In the genomic region with DNA sequence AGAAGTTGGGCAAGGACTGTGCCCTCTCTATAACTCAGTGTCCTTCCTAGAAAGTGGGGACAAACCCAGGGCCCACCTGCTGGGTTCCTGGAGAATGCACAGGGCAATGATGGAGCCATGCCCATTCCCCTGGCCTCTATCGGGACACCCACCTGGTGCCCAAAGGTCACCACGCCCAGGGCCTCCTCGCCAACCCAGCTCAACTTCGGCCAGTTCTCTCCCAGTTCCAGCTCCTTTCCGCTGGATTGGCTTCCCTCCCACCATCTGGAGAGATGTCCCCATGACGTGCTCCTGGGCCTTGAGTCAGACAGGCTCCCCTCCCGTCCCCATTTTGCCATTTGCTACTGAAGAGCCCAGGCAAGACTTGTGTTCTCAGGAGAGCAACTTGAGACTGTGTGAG, we compare ENCODE assay signal across 20 mouse cellular contexts. TPM values are rescaled to one million over a fixed set of nuclear protein-coding genes. Genes with fewer than 3 reads are reported as not detected.
DNase-seq lines count a peak whose midpoint lies in the region; ATAC-seq and TF ChIP-seq lines count a peak whose summit lies in the region.
"Had no signal": no experiment of that assay in that cellular context is flagged by ENCODE, and none has a peak within 500 bp of the region (broad histone marks: within the 10 kb centered on the region; RNA-seq: fewer than 3 reads in every experiment).

No protein-coding gene starts in this region.

- no peaks in the 10 kb centered on the region for H3K4me1 ChIP-seq in hindbrain, embryonic 14.5 days (replicated peaks; ENCODE audit: control insufficient read depth, insufficient read depth, low read length)
- H3K4me1 ChIP-seq in kidney, adult 2 months (ENCODE audit: control insufficient read depth, insufficient read depth, low read length) = no peaks in the 10 kb centered on the region
- H3K4me1 ChIP-seq: forebrain, embryonic 12.5 days; heart, embryonic 15.5 days had no signal

- H3K4me3 ChIP-seq in hindbrain, embryonic 14.5 days (replicated peaks; ENCODE audit: low read length) = no peak overlapping the region
- H3K4me3 ChIP-seq in kidney, adult 2 months (ENCODE audit: insufficient read depth, low read depth, low read length) = no peak overlapping the region
- H3K4me3 ChIP-seq: embryonic facial prominence, embryonic 13.5 days; forebrain, embryonic 12.5 days; heart, embryonic 10.5 days; heart, embryonic 15.5 days; hindbrain, embryonic 10.5 days had no signal

- no peak overlapping the region for H3K27ac ChIP-seq in hindbrain, embryonic 14.5 days
- no peak overlapping the region for H3K27ac ChIP-seq in kidney, adult 2 months (ENCODE audit: insufficient read depth, low read depth, low read length)
- H3K27ac ChIP-seq: embryonic facial prominence, embryonic 13.5 days; forebrain, embryonic 12.5 days; heart, embryonic 10.5 days; heart, embryonic 15.5 days; hindbrain, embryonic 10.5 days; hindbrain, postnatal 0 days had no signal

- DNase-seq in adrenal gland, postnatal 36 days = peak; percentile 56 to 65
- no peak for DNase-seq in adrenal gland, postnatal 25 days
- DNase-seq in heart, adult 9 months (ENCODE audit: low spot score in 2 of 2) = peak; percentile 23 to 30
- no peak for DNase-seq in heart, postnatal 36 days
- DNase-seq in gastrocnemius, postnatal 10 days = peak; percentile 45
- DNase-seq in gastrocnemius, postnatal 36 days = peak; percentile 40 to 55
- DNase-seq in hindbrain, embryonic 14.5 days (ENCODE audit: low spot score) = no peak
- DNase-seq in kidney, adult 2 months = no peak
- DNase-seq: cerebellum, adult 18-20 months; cerebellum, adult 9-11 months; cerebellum, postnatal 36 days; heart, postnatal 14 days; kidney, adult 11 months had no signal

- H3K27me3 ChIP-seq in hindbrain, embryonic 14.5 days (ENCODE audit: control insufficient read depth, insufficient read depth, low read length) = no peaks in the 10 kb centered on the region
- H3K27me3 ChIP-seq in kidney, adult 2 months (replicated peaks; ENCODE audit: control insufficient read depth, insufficient read depth, low read length) = no peaks in the 10 kb centered on the region
- H3K27me3 ChIP-seq: embryonic facial prominence, embryonic 13.5 days had no signal

- intact Hi-C loops in heart, postnatal 36 days (cut with DNase I) = no loop called here
- intact Hi-C loops in gastrocnemius, postnatal 36 days (cut with DNase I) = loop anchor here (5.0 kb wide), 1 partner anchor 215 kb away; no protein-coding TSS in a partner anchor

- H3K9me3 ChIP-seq in hindbrain, embryonic 14.5 days (ENCODE audit: control insufficient read depth, low read length) = no peaks in the 10 kb centered on the region
- H3K9me3 ChIP-seq: embryonic facial prominence, embryonic 13.5 days; forebrain, embryonic 12.5 days; heart, embryonic 10.5 days; heart, embryonic 15.5 days; hindbrain, embryonic 10.5 days had no signal

- WGBS in hindbrain, embryonic 14.5 days = 91% methylated on average over 7 of the region's 7 CpGs
- WGBS in kidney, adult 2 months = 74% methylated on average over 7 of the region's 7 CpGs

- H3K9ac ChIP-seq in hindbrain, embryonic 14.5 days = no peak overlapping the region
- H3K9ac ChIP-seq: embryonic facial prominence, embryonic 13.5 days; forebrain, embryonic 12.5 days; heart, embryonic 15.5 days had no signal

- TF ChIP-seq CTCF in kidney, adult 2 months (conservative IDR thresholded peaks at IDR 0.05; ENCODE audit: insufficient read depth, insufficient read length, low read depth, low read length) = no peak

- no peak for ATAC-seq in hindbrain, embryonic 14.5 days (ENCODE audit: low FRiP score)
- ATAC-seq: forebrain, embryonic 16.5 days; hindbrain, postnatal 0 days had no signal

- TF ChIP-seq POLR2A in kidney, adult 2 months (IDR thresholded peaks at IDR 0.05; ENCODE audit: low read depth, low read length) = no peak

- H3K36me3 ChIP-seq in hindbrain, embryonic 14.5 days (replicated peaks; ENCODE audit: control insufficient read depth, insufficient read depth) = no peaks in the 10 kb centered on the region
- no peaks in the 10 kb centered on the region for H3K36me3 ChIP-seq in kidney, adult 2 months (ENCODE audit: control insufficient read depth, insufficient read depth, low read length)
- H3K36me3 ChIP-seq: embryonic facial prominence, embryonic 13.5 days; forebrain, embryonic 12.5 days; heart, embryonic 10.5 days; heart, embryonic 15.5 days had no signal

- no peak overlapping the region for H3K4me2 ChIP-seq in hindbrain, embryonic 14.5 days (replicated peaks)
- H3K4me2 ChIP-seq: embryonic facial prominence, embryonic 13.5 days; forebrain, embryonic 12.5 days; heart, embryonic 15.5 days had no signal

RNA-seq across cellular contexts. Expression of gene Wnt4, which starts 15.3 kb away (rescaled TPM):
- total RNA-seq in adrenal gland, postnatal 36 days (2021) = 10 to 100 TPM; 85.4 to 96.6 TPM
- 84.6 and 96.5 TPM in 2 replicates for total RNA-seq in adrenal gland, postnatal 25 days (2021)
- under 1 TPM; 0.17 to 0.19 TPM for total RNA-seq in heart, postnatal 36 days (2021)
- 10 to 100 TPM; 15.9 to 17.2 TPM for total RNA-seq in gastrocnemius, postnatal 10 days (2021)
- 1 to 10 TPM; 5.7 to 9.8 TPM for total RNA-seq in gastrocnemius, postnatal 36 days (2021)
- 1.9 and 2.2 TPM in 2 replicates for polyA plus RNA-seq in hindbrain, embryonic 14.5 days (2014; fragmentation: Nextera tagmentation; extraction: Ambion mirVana)
- 2.1 and 3.3 TPM in 2 replicates for polyA plus RNA-seq in kidney, adult 2 months (2012; rRNA removed)

Comparison
In these comparisons a context has a peak if more than half of its experiments do, and no peak if none do; other contexts are left out.
1. DNase-seq: peak in adrenal gland, postnatal 36 days (2 of 2), heart, adult 9 months (2 of 2), gastrocnemius, postnatal 10 days (single experiment) and gastrocnemius, postnatal 36 days (2 of 2); none in adrenal gland, postnatal 25 days (single experiment), heart, postnatal 36 days (0 of 2), hindbrain, embryonic 14.5 days (single experiment) and kidney, adult 2 months (single experiment).
2. RNA of gene Wnt4, which starts 15.3 kb away (total RNA-seq): 85.4 to 96.6 TPM in adrenal gland, postnatal 36 days, 84.6 to 96.5 TPM in adrenal gland, postnatal 25 days, 15.9 to 17.2 TPM in gastrocnemius, postnatal 10 days and 5.7 to 9.8 TPM in gastrocnemius, postnatal 36 days; 0.17 to 0.19 TPM in heart, postnatal 36 days; every median in the first group is over 4 times any median in the second.